Mouse (Mus musculus): Measurements from ENCODE around the gene Batf2. TPM values are rescaled to one million over a fixed set of nuclear protein-coding genes. Genes with fewer than 3 reads are reported as not detected.

The Batf2 gene
- polyA plus RNA-seq, 1 experiment from 2014 or later: not detected

DNA sequence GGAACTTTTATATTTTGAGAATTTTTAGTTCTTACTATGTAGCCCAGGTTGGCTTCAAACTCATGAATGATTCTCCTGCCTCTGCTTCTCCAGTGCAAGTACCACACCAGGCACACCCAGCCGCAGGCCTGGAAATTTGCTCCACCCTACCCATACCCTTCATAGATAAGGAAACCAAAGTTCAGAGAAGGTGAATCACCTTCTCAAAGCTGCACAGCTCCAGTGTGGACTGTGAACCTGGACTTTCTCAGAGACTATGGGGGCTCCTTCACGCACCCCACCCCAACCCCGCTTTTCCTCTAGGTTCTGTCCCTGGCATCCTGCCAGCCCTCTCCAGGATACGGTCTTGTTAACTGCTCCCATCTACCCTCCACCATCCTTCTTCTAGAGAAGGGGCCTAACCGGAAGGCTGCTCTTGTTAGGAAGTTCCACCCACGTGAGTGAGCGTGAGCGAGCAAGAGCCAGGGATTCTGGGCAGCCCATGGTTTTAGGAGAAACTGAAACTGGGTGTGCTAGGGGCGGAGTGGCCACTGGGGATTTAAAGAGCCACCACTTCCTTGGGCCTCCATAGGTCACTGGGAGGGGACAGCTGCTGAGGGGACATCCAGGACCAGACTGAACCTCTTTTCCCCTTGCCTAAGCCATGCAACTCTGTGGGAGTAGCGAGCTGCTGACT lies 23.2 kb downstream of the Batf2 start:
- WGBS: 65% methylated on average over 10 of the region's 10 CpGs
- Histone ChIP-seq H3K4me2 (ENCODE audit: low read length) (no peak overlapping the region), H3K27ac (replicated peaks in 1 of 2; ENCODE audit: control insufficient read depth in 1 of 2, insufficient read depth in 1 of 2, low read depth in 2 of 2, low read length in 2 of 2) (no peak overlapping the region), H3K9ac (ENCODE audit: low read length) (no peak overlapping the region), H3K36me3 (ENCODE audit: control insufficient read depth, insufficient read depth, low read length) (no peaks in the 10 kb centered on the region), H3K9me3 (ENCODE audit: control insufficient read depth, low read length) (0 out of 2 replicates have a peak, but pooled peaks cover 2% of the 10 kb centered on the region), H3K4me1 (ENCODE audit: control insufficient read depth in 2 of 2, insufficient read depth in 2 of 2, low read length in 2 of 2) (no peaks in the 10 kb centered on the region), H3K27me3 (ENCODE audit: control insufficient read depth, insufficient read depth, low read length) (no peaks in the 10 kb centered on the region), H3K4me3 (ENCODE audit: control insufficient read depth in 1 of 2, insufficient read depth in 1 of 2, low read depth in 1 of 2, low read length in 2 of 2) (no peak overlapping the region)
- no peak for ATAC-seq (ENCODE audit: insufficient number of reproducible peaks, insufficient read depth, low FRiP score, low read depth)

DNA sequence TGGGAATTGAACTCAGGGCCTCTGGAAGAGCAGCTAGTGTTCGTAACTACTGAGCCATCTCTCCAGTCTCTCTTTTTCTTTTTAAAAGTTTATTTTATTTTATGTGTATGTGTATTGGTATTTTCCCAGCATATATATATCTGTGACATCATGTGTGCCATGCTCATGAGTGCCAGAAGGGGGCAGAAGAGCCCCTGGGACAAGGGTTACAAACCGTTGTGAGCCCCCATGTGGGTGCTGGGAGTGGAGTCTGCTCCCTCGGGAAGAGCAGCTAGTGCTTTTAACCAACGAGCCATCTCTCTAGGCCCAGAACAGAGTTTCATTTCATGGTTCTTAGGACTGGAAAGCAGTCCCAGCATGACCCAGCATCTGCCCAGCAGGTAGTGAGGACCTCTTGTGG lies 26.0 kb downstream of the Batf2 start:
- no peak overlapping the region for H3K9ac ChIP-seq (ENCODE audit: low read length)
- 0 out of 2 replicates have a peak, but pooled peaks cover 2% of the 10 kb centered on the region for H3K9me3 ChIP-seq (ENCODE audit: control insufficient read depth, low read length)
- H3K4me1 ChIP-seq (ENCODE audit: control insufficient read depth in 2 of 2, insufficient read depth in 2 of 2, low read length in 2 of 2): no peaks in the 10 kb centered on the region
- 68% methylated on average over 4 of the region's 4 CpGs for WGBS
- no peak overlapping the region for H3K4me3 ChIP-seq (ENCODE audit: control insufficient read depth in 1 of 2, insufficient read depth in 1 of 2, low read depth in 1 of 2, low read length in 2 of 2)
- no peak overlapping the region for H3K27ac ChIP-seq (replicated peaks in 1 of 2; ENCODE audit: control insufficient read depth in 1 of 2, insufficient read depth in 1 of 2, low read depth in 2 of 2, low read length in 2 of 2)
- no peak overlapping the region for H3K4me2 ChIP-seq (ENCODE audit: low read length)
- no peaks in the 10 kb centered on the region for H3K27me3 ChIP-seq (ENCODE audit: control insufficient read depth, insufficient read depth, low read length)
- no peaks in the 10 kb centered on the region for H3K36me3 ChIP-seq (ENCODE audit: control insufficient read depth, insufficient read depth, low read length)
- no peak for ATAC-seq (ENCODE audit: insufficient number of reproducible peaks, insufficient read depth, low FRiP score, low read depth)

DNA sequence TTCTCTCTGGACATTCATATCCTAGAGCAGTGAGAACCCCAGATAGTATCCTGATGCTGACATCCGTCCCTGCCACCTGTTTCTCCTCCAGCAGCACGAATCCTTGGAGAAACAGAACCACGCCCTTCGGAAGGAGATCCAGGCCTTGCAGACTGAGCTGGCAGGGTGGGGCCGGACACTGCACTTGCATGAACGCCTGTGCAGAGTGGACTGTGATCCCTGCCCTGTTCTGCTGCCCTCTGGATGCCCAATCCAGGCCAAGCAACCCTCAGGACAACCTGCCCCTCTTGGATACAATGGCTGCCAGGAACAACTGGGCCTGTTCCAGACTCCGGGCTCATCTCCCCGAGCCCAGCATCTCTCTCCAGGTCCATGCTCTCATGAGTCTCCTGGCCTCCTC lies 30.4 kb downstream of the Batf2 start:
- no peak overlapping the region for H3K27ac ChIP-seq (replicated peaks in 1 of 2; ENCODE audit: control insufficient read depth in 1 of 2, insufficient read depth in 1 of 2, low read depth in 2 of 2, low read length in 2 of 2)
- no peaks in the 10 kb centered on the region for H3K4me1 ChIP-seq (ENCODE audit: control insufficient read depth in 2 of 2, insufficient read depth in 2 of 2, low read length in 2 of 2)
- no peak overlapping the region for H3K4me3 ChIP-seq (ENCODE audit: control insufficient read depth in 1 of 2, insufficient read depth in 1 of 2, low read depth in 1 of 2, low read length in 2 of 2)
- no peaks in the 10 kb centered on the region for H3K36me3 ChIP-seq (ENCODE audit: control insufficient read depth, insufficient read depth, low read length)
- H3K9me3 ChIP-seq (ENCODE audit: control insufficient read depth, low read length): 0 out of 2 replicates have a peak, but pooled peaks cover 2% of the 10 kb centered on the region
- 0 out of 2 replicates have a peak, but pooled peaks cover 2% of the 10 kb centered on the region for H3K27me3 ChIP-seq (ENCODE audit: control insufficient read depth, insufficient read depth, low read length)
- H3K9ac ChIP-seq (ENCODE audit: low read length): no peak overlapping the region
- ATAC-seq (ENCODE audit: insufficient number of reproducible peaks, insufficient read depth, low FRiP score, low read depth): no peak
- no peak overlapping the region for H3K4me2 ChIP-seq (ENCODE audit: low read length)
- WGBS: 68% methylated on average over 8 of the region's 8 CpGs

DNA sequence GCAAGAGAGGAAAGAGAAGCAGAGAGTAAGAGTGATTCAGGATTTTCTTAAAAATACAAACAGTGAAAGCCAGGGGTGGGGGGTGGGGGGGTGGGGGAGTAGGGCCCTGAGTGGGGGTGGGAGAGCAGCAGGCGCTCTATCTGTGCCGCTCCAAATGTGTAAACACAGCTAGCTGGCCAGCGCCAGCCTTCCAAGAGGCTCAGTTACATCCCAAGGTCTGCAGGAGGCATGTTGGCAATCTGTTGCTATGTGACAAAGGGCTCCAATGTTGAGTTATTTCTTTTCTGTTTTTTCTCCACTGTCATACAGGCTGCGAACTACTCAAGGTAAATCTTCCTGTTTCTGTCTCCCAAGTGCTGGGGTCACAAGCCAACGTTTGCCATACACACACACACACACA lies 34.0 kb downstream of the Batf2 start:
- Histone ChIP-seq H3K27me3 (ENCODE audit: control insufficient read depth, insufficient read depth, low read length) (0 out of 2 replicates have a peak, but pooled peaks cover 3% of the 10 kb centered on the region), H3K4me2 (ENCODE audit: low read length) (no peak overlapping the region), H3K9me3 (ENCODE audit: control insufficient read depth, low read length) (no peaks in the 10 kb centered on the region), H3K36me3 (ENCODE audit: control insufficient read depth, insufficient read depth, low read length) (no peaks in the 10 kb centered on the region), H3K4me1 (ENCODE audit: control insufficient read depth in 2 of 2, insufficient read depth in 2 of 2, low read length in 2 of 2) (no peaks in the 10 kb centered on the region), H3K9ac (ENCODE audit: low read length) (no peak overlapping the region), H3K4me3 (ENCODE audit: control insufficient read depth in 1 of 2, insufficient read depth in 1 of 2, low read depth in 1 of 2, low read length in 2 of 2) (no peak overlapping the region), H3K27ac (replicated peaks in 1 of 2; ENCODE audit: control insufficient read depth in 1 of 2, insufficient read depth in 1 of 2, low read depth in 2 of 2, low read length in 2 of 2) (no peak overlapping the region)
- ATAC-seq (ENCODE audit: insufficient number of reproducible peaks, insufficient read depth, low FRiP score, low read depth): no peak
- WGBS: 32% methylated on average over 5 of the region's 5 CpGs

DNA sequence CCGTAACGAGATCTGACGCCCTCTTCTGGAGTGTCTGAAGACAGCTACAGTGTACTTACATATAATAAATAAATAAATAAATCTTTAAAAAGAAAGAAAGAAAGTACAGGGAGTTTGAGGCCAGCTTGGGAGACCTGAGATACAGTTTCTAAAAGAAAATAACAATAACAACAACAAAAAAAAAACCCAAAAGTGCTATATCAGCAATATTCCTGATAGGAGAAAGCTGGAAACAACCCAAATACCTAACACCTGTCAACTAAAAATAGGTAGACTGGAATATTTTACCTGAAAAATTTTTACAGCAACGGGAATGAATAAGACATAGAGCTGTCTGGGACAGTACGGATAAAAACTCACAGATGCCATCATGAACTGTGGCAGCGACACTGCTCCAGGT lies 38.0 kb downstream of the Batf2 start:
- no peaks in the 10 kb centered on the region for H3K9me3 ChIP-seq (ENCODE audit: control insufficient read depth, low read length)
- WGBS: 77% methylated on average over 5 of the region's 6 CpGs
- H3K4me1 ChIP-seq (ENCODE audit: control insufficient read depth in 2 of 2, insufficient read depth in 2 of 2, low read length in 2 of 2): no peaks in the 10 kb centered on the region
- no peak overlapping the region for H3K4me3 ChIP-seq (ENCODE audit: control insufficient read depth in 1 of 2, insufficient read depth in 1 of 2, low read depth in 1 of 2, low read length in 2 of 2)
- no peak for ATAC-seq (ENCODE audit: insufficient number of reproducible peaks, insufficient read depth, low FRiP score, low read depth)
- no peak overlapping the region for H3K27ac ChIP-seq (replicated peaks in 1 of 2; ENCODE audit: control insufficient read depth in 1 of 2, insufficient read depth in 1 of 2, low read depth in 2 of 2, low read length in 2 of 2)
- H3K36me3 ChIP-seq (ENCODE audit: control insufficient read depth, insufficient read depth, low read length): no peaks in the 10 kb centered on the region
- peaks cover 6% of the 10 kb centered on the region; the same call in 1 of the 2 replicates for H3K27me3 ChIP-seq (ENCODE audit: control insufficient read depth, insufficient read depth, low read length)
- H3K9ac ChIP-seq (ENCODE audit: low read length): no peak overlapping the region
- H3K4me2 ChIP-seq (ENCODE audit: low read length): no peak overlapping the region

GRCm38 (mm10) chr19:6181629-6182028 lies 40.8 kb downstream of the Batf2 start:
- Histone ChIP-seq H3K9me3 (ENCODE audit: control insufficient read depth, low read length) (no peaks in the 10 kb centered on the region), H3K9ac (ENCODE audit: low read length) (no peak overlapping the region), H3K36me3 (ENCODE audit: control insufficient read depth, insufficient read depth, low read length) (no peaks in the 10 kb centered on the region), H3K4me3 (ENCODE audit: control insufficient read depth in 1 of 2, insufficient read depth in 1 of 2, low read depth in 1 of 2, low read length in 2 of 2) (no peak overlapping the region), H3K27ac (replicated peaks in 1 of 2; ENCODE audit: control insufficient read depth in 1 of 2, insufficient read depth in 1 of 2, low read depth in 2 of 2, low read length in 2 of 2) (no peak overlapping the region), H3K4me1 (ENCODE audit: control insufficient read depth in 2 of 2, insufficient read depth in 2 of 2, low read length in 2 of 2) (no peaks in the 10 kb centered on the region), H3K27me3 (ENCODE audit: control insufficient read depth, insufficient read depth, low read length) (peaks cover 3% of the 10 kb centered on the region; the same call in 1 of the 2 replicates), H3K4me2 (ENCODE audit: low read length) (no peak overlapping the region)
- 9% methylated on average over 5 of the region's 5 CpGs for WGBS
- ATAC-seq (ENCODE audit: insufficient number of reproducible peaks, insufficient read depth, low FRiP score, low read depth): no peak

- no peaks in the 10 kb centered on the region for H3K4me1 ChIP-seq (ENCODE audit: control insufficient read depth in 2 of 2, insufficient read depth in 2 of 2, low read length in 2 of 2)
- no peak overlapping the region for H3K4me3 ChIP-seq (ENCODE audit: control insufficient read depth in 1 of 2, insufficient read depth in 1 of 2, low read depth in 1 of 2, low read length in 2 of 2)
- no peaks in the 10 kb centered on the region for H3K9me3 ChIP-seq (ENCODE audit: control insufficient read depth, low read length)
- H3K27me3 ChIP-seq (ENCODE audit: control insufficient read depth, insufficient read depth, low read length): peaks cover 3% of the 10 kb centered on the region; the same call in 1 of the 2 replicates
- H3K4me2 ChIP-seq (ENCODE audit: low read length): no peak overlapping the region
- H3K27ac ChIP-seq (replicated peaks in 1 of 2; ENCODE audit: control insufficient read depth in 1 of 2, insufficient read depth in 1 of 2, low read depth in 2 of 2, low read length in 2 of 2): no peak overlapping the region
- no peaks in the 10 kb centered on the region for H3K36me3 ChIP-seq (ENCODE audit: control insufficient read depth, insufficient read depth, low read length)
- ATAC-seq (ENCODE audit: insufficient number of reproducible peaks, insufficient read depth, low FRiP score, low read depth): no peak
- no peak overlapping the region for H3K9ac ChIP-seq (ENCODE audit: low read length)
- 20% methylated on average over 3 of the region's 3 CpGs for WGBS
Measured at GRCm38 (mm10) chr19:6182534-6182933, 41.8 kb downstream of the Batf2 start.

GRCm38 (mm10) chr19:6184131-6184530 lies 43.3 kb downstream of the Batf2 start, which contains the start of gene Majin:
TSS of gene Majin (plus strand) at chr19:6184388.
- no peak for ATAC-seq (ENCODE audit: insufficient number of reproducible peaks, insufficient read depth, low FRiP score, low read depth)
- Histone ChIP-seq H3K4me1 (ENCODE audit: control insufficient read depth in 2 of 2, insufficient read depth in 2 of 2, low read length in 2 of 2) (no peaks in the 10 kb centered on the region), H3K4me3 (ENCODE audit: control insufficient read depth in 1 of 2, insufficient read depth in 1 of 2, low read depth in 1 of 2, low read length in 2 of 2) (no peak within 1 kb of the TSS), H3K27me3 (ENCODE audit: control insufficient read depth, insufficient read depth, low read length) (peaks cover 3% of the 10 kb centered on the region; the same call in 1 of the 2 replicates), H3K9ac (ENCODE audit: low read length) (no peak within 1 kb of the TSS), H3K36me3 (ENCODE audit: control insufficient read depth, insufficient read depth, low read length) (no peaks in the 10 kb centered on the region), H3K4me2 (ENCODE audit: low read length) (no peak within 1 kb of the TSS), H3K27ac (replicated peaks in 1 of 2; ENCODE audit: control insufficient read depth in 1 of 2, insufficient read depth in 1 of 2, low read depth in 2 of 2, low read length in 2 of 2) (no peak within 1 kb of the TSS), H3K9me3 (ENCODE audit: control insufficient read depth, low read length) (no peaks in the 10 kb centered on the region)
- 77% methylated on average over 23 of the region's 23 CpGs for WGBS
